Mouse (Mus musculus) macrophage (primary cell): ENCODE measurements at regions not wholly inside any gene's neighbourhood (a gene's known extent, or its start where the extent isn't known, plus 50 kb on each side); places are given as distances from the start of the nearest gene placed in this dataset.

Experiments used
- H3K27ac ChIP-seq: fragments of 350-480 bp; formaldehyde crosslinking; 2 replicates; pipeline ENCODE4 v1.9.0; 2021
- H3K36me3 ChIP-seq: fragments of 350-480 bp; formaldehyde crosslinking; 2 replicates; pipeline ENCODE4 v1.9.0; 2021; ENCODE audit errors: inconsistent target
- H3K4me3 ChIP-seq: fragments of 350-480 bp; formaldehyde crosslinking; 2 replicates; pipeline ENCODE4 v1.9.0; 2021; ENCODE audit errors: inconsistent target
- H3K79me2 ChIP-seq: fragments of 350-480 bp; formaldehyde crosslinking; 2 replicates; pipeline ENCODE4 v1.9.0; 2021; ENCODE audit errors: inconsistent target
- WGBS: methylation state at CpG from one replicate; pipeline ENCODE4 v1.1.7; 2026; ENCODE audit warnings: inconsistent platforms; ENCODE audit not compliant: missing documents; 5-methylcytosine and 5-hydroxymethylcytosine counted together

DNA sequence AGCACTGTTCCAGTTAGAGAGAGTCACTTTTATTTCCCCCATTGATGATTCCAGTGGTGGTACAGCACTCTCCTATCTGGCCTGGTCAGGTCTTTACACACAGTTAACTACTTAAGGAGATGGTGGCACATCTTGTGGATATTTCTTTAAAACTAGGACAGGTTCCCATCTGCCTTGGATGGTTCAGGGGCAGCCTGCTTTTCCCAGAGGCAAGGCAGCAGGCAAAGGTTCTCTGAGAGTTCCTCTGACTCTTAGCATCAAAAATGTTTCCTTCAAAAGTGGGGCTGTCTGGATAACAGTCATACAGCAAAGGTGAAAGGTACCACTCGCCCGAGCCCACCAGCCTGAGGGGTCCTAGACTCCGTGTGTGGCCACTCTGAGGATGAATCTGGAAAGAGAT is 178.3 kb upstream of the 1700012A03Rik start:
- WGBS: 92% methylated on average over 3 of the region's 3 CpGs

DNA sequence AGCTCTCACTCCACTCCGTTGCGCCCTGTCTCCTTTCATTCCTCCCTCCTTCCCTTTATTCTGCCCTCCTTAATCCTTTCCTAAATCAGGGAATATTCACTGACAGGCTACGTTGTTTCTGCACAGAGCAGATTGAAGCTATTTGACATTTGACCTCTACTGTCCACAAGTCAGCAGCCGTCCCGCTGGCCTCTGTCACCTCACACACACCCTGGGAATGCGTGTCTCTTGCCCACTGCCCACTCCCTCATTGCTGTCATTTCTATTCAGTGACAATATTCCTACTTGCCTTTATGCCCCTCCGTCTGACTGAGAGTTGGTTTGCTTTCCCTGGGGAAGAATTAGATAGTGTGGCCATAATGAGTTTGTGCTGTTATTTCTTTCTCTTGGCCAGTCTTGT is 188.1 kb upstream of the 1700012A03Rik start:
- no peak overlapping the region for H3K27ac ChIP-seq
- H3K4me3 ChIP-seq: no peak overlapping the region
- H3K36me3 ChIP-seq: no peaks in the 10 kb centered on the region
- no peaks in the 10 kb centered on the region for H3K79me2 ChIP-seq
- WGBS: 59% methylated on average over 7 of the region's 7 CpGs

More for the DNA sequence above, 178.3 kb upstream of the 1700012A03Rik start:
- H3K4me3 ChIP-seq: no peak overlapping the region
- no peaks in the 10 kb centered on the region for H3K79me2 ChIP-seq
- H3K36me3 ChIP-seq: no peaks in the 10 kb centered on the region
- H3K27ac ChIP-seq: no peak overlapping the region

DNA sequence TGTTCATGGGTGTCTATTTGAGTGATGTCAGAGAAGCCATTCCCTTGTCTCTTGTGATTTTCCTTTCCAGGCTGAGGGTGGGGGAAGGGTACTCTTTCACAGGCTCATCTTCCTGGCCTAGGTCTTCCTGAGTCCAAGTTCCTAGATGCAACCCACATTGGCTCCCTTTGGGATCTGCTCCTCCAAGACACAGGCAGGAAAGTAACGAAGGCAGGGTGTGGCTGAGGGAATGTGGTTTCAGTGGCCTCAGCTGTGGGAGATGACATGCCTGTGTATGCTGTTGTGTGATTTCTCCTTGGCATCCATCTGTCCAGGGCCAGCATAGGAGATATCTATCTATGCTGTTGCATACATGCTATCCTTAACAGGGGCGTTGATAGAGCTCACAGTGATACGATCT is 190.4 kb upstream of the 1700012A03Rik start:
- no peaks in the 10 kb centered on the region for H3K79me2 ChIP-seq
- H3K36me3 ChIP-seq: no peaks in the 10 kb centered on the region
- no peak overlapping the region for H3K27ac ChIP-seq
- WGBS: 95% methylated on average over 2 of the region's 3 CpGs
- no peak overlapping the region for H3K4me3 ChIP-seq

DNA sequence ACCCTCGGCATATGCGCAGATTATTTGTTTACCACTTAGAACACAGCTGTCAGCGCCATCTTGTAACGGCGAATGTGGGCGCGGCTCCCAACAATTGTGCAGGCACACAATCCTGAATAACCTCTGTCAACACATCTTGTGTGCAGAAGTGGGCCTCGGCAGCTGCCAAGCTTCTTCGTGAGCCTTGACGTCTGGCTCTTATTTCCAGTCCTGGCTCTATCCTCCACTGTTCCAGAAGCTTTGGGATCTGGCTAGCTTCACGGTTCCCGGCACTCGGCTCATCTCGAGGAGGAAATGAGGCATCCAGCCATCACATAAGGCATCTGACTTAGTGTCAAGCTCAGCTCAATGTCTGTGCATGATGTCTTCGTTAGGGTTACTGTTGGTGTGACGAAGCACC is 195.8 kb upstream of the 1700012A03Rik start:
- Histone ChIP-seq H3K27ac (no peak overlapping the region), H3K4me3 (no peak overlapping the region), H3K79me2 (no peaks in the 10 kb centered on the region), H3K36me3 (no peaks in the 10 kb centered on the region)
- 93% methylated on average over 13 of the region's 16 CpGs for WGBS

DNA sequence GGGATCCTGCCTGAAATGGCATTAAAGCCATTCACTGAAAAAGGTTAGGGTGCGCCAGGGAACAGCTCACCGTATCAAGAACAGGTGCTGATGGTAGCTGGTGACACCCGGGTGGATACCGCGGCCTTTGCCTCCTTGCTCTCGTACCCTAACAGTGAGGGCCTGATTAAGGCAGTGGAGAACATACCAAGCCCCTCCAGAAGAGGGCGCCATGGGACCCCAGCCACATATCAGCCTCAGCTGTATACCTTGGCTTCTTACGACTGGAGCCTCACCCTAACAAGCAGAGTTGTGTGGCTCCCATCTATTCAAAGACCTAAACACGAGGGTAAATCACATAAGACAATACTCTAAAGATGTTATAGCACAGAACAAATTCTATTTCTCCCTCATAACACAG is 203.7 kb upstream of the 1700012A03Rik start:
- Histone ChIP-seq H3K4me3 (no peak overlapping the region), H3K36me3 (no peaks in the 10 kb centered on the region), H3K79me2 (no peaks in the 10 kb centered on the region), H3K27ac (no peak overlapping the region)
- WGBS: 85% methylated on average over 9 of the region's 9 CpGs

DNA sequence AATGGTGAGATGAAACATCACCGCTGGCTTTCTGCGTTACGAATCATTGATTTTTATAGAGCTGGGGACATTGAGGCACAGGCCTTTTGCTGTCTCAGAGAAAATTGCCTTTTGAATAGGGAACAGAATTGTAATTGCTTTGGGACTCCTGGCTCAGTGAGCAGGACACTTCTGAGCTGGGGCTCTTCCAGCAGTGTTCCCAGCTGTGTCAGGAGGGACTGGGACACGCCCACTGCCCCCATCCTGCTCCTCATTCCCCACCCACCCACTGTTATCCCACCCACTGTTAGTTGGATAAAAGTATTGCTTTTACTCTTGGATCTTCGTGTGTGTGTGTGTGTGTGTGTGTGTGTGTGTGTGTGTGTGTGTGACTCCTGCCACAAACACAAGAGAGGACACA is 204.4 kb upstream of the 1700012A03Rik start:
- no peaks in the 10 kb centered on the region for H3K79me2 ChIP-seq
- no peaks in the 10 kb centered on the region for H3K36me3 ChIP-seq
- 81% methylated on average over 5 of the region's 5 CpGs for WGBS
- no peak overlapping the region for H3K27ac ChIP-seq
- H3K4me3 ChIP-seq: no peak overlapping the region

DNA sequence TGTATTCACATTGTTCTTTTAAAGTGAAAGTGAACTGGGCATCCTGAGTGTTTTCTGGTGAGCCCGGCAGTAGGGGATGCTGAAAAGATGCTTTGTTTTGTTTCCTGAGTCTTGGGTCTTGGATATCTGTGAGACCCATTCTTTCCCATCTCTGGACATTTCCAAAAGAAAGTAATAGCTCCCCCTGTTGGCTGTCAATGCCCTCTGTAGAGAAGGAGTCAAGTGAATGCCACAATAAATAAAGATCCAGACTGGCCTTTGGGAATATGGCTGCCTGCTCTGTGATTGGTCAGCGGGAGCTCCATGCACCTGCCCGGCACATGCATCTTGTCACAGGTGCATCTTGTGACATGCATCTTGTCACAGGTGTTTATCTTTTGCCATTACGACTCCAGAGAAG is 209.4 kb upstream of the 1700012A03Rik start:
- 92% methylated on average over 4 of the region's 4 CpGs for WGBS

DNA sequence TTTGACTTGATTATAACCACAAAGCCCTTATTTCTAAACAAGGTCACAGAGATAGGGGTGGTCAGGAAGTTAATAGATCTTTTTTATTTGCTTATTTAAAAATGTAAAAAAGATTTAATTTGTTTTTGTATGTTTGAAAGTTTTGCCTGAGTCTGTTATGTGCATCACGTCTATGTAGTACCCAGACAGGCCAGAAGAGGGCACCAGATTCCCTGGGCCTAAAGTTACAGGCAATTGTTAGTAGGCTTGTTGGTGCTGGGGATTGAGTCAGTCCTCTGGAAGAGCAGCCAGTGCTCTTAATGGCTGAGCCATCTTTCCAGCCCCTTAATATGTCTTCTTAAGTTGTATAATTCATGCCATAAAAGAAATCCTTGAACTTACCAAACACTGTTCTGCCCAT is 211.5 kb upstream of the 1700012A03Rik start:
- H3K36me3 ChIP-seq: no peaks in the 10 kb centered on the region
- no peak overlapping the region for H3K4me3 ChIP-seq
- H3K27ac ChIP-seq: no peak overlapping the region
- WGBS: 77% methylated on average over 1 of the region's 1 CpGs
- H3K79me2 ChIP-seq: no peaks in the 10 kb centered on the region

More for the DNA sequence above, 209.4 kb upstream of the 1700012A03Rik start:
- no peaks in the 10 kb centered on the region for H3K79me2 ChIP-seq
- H3K27ac ChIP-seq: no peak overlapping the region
- no peak overlapping the region for H3K4me3 ChIP-seq
- no peaks in the 10 kb centered on the region for H3K36me3 ChIP-seq

DNA sequence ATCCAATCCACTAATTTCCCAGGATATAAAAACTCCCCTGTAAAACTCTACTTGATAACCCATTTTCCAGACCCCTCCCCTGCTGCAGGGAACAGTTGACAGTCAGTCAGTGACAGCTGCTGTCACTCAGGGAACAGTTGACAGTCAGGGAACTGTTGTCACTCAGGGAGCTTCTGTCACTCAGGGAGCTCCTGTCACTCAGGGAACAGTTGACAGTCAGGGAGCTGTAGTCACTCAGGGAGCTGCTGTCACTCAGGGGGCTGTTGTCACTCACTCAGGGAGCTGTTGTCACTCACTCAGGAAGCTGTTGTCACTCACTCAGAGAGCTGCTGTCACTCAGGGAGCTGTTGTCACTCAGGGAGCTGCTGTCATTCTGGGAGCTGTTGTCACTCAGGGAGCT is 214.3 kb upstream of the 1700012A03Rik start:
- Histone ChIP-seq H3K79me2 (no peaks in the 10 kb centered on the region), H3K36me3 (no peaks in the 10 kb centered on the region), H3K27ac (no peak overlapping the region), H3K4me3 (no peak overlapping the region)

DNA sequence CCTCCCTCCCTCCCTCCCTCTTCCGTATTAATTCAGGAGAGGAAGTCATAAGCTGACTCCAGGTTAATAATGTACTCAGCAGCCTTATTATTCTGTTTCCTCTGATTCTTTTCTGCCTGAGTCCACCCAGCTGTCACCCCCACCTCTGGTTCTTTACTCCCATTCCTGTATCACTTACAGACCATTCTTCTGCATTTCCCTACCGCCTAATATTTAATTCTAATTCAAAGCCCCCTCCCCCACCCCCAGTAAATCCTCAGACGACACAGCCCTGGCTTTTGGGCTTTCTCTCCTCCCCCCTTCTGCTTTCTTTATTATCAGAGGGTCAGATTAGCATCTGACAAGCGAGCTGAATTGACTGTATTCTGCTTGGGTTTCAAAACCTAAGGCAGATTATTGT is 215.5 kb upstream of the 1700012A03Rik start:
- WGBS: 8% methylated on average over 3 of the region's 4 CpGs
- H3K4me3 ChIP-seq: no peak overlapping the region
- H3K27ac ChIP-seq: no peak overlapping the region
- H3K36me3 ChIP-seq: no peaks in the 10 kb centered on the region
- H3K79me2 ChIP-seq: no peaks in the 10 kb centered on the region

DNA sequence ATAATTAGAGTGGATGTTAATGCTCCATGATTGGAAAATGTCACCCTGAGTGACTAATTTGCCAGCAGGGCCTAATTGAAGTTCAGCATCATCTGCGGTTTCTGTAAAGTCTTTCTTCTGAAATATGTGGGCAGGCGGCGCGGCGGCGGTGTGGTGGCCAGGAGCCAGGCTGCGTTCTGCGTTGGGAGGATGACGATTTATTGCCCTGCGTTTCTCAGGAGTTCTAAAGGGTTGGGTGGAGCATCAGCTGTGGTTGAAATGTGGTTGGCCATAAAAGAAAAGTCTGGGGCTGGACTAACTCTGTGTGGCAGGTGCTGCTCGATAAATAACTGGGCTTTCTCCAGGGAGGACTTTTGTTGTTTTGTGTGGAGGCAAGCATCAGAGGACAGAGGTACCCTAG is 219.4 kb upstream of the 1700012A03Rik start:
- no peak overlapping the region for H3K4me3 ChIP-seq
- no peaks in the 10 kb centered on the region for H3K36me3 ChIP-seq
- H3K79me2 ChIP-seq: no peaks in the 10 kb centered on the region
- no peak overlapping the region for H3K27ac ChIP-seq
- 47% methylated on average over 11 of the region's 11 CpGs for WGBS

DNA sequence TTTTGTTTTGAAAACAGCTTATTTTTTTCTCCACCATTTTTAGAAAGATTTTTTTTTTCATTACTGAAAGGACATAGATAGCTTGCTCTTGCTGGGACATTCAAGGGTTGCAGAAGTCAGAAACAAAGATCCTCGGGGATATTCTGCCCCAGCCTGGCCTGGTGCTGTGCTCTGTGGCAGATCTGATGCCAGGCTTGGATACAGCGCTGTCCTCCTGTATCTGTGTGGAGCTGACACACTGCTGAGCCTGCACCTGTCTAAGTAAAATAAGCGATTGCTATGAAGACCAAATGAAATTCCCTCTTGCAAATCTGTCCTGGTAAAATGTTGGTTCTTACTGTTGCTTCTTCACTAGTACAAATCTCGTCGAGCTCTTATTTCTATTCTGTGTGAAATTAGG is 226.4 kb upstream of the 1700012A03Rik start:
- Histone ChIP-seq H3K27ac (no peak overlapping the region), H3K79me2 (no peaks in the 10 kb centered on the region), H3K36me3 (no peaks in the 10 kb centered on the region), H3K4me3 (no peak overlapping the region)
- WGBS: 90% methylated on average over 5 of the region's 5 CpGs

DNA sequence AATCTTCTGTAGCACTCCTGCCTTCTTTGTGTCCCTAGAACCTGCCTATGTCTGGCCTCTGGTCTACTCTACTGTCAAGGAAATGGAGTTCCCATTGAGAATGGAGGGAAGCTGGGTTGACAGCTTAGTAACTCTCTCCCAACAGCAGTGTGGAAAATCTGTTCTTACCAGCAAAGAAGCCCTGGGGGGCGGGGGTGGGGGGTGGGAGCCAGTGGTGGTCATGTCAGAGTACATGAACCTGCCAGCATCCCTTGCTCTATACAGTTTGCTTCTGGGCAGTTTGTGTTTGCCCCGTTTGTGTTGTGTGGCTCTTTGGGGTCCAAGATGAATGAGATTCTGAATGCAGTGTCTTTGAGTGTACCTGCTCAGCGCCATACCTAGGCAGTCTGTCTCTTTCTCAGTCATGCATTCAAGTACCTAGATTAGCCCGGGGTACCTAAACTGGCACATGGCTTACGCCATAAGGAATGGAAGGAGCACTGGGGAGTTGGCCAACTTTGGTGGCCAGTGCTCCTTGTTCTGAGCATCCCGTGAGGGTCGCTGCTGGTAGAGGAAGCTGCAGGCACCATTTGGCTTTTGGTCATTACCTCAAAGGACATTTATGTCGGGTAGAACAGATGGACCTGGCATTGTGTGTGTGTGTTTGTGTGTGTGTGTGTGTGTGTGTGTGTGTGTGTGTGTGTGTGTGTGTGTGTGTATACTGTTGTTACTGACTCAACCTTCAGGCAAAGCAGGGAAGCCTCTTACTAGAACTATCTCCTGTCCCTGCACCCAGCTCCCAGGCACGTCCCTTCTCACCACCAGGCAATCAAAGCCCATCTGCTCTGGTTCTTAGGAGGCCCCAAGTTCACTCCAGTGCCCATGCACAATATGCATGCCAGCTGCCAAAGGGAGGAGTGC is 227.6 kb upstream of the 1700012A03Rik start:
- Histone ChIP-seq H3K4me3 (no peak overlapping the region), H3K36me3 (no peaks in the 10 kb centered on the region), H3K27ac (no peak overlapping the region), H3K79me2 (no peaks in the 10 kb centered on the region)
- WGBS: 82% methylated on average over 9 of the region's 9 CpGs

DNA sequence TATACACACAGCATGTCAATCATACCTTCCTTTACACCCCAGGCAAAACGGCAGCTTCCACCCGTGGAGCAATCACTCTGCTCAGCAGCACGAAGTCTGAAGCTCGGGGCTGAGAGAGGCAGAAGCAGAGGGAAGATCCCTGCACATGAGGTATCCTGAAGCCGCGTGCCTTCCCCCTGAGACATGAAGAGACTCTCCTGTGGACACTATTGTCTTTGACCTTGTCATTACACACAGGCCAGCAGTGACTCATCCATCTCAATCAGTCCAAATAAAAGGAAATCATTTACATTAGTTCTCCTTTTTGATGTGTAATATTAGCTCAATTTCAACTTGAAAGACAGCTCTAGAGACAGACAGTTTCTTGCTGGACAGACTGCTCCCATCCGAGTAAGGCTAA is 228.4 kb upstream of the 1700012A03Rik start:
- WGBS: 46% methylated on average over 7 of the region's 7 CpGs
- no peak overlapping the region for H3K4me3 ChIP-seq
- H3K27ac ChIP-seq: no peak overlapping the region
- H3K79me2 ChIP-seq: no peaks in the 10 kb centered on the region
- no peaks in the 10 kb centered on the region for H3K36me3 ChIP-seq

DNA sequence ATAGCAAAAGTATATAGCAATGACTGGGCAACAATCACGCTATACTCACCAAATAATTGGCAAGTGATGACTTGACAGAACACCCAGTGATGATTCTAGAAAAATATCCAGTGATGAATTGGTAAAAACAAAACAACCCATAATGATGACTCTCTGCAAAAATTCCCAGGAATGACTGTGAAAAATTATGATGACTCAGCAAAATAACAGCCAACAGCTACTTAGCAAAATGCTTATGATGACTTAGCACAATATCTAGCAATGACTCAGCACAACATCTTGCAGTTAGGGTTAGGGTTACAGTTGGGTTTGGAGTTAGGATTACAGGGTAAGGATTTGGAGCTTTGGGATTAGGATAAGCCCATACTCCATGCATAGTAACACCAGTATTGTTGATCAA is 232.4 kb upstream of the 1700012A03Rik start:
- no peaks in the 10 kb centered on the region for H3K79me2 ChIP-seq
- H3K4me3 ChIP-seq: no peak overlapping the region
- 100% methylated on average over 1 of the region's 1 CpGs for WGBS
- no peak overlapping the region for H3K27ac ChIP-seq
- H3K36me3 ChIP-seq: no peaks in the 10 kb centered on the region

DNA sequence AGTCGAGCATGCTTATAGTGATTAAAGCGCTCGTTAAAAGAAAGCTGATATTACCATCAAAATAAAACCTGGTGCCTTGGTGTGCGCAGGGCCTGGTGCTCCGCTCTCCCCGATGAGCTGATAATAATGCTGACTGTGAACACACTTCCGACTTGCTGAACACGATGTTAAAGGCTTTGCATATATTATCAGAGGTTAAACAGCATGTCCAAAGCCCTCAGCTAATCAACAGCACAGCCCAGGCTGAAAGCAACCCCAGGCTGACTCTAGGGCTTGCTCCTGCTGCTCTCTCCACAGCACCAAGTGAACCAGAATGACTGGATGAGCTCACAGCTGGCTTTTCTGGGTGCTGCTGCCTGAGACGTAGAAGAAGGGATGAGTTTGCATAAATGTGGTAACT is 238.2 kb upstream of the 1700012A03Rik start:
- H3K4me3 ChIP-seq: no peak overlapping the region
- WGBS: 75% methylated on average over 9 of the region's 9 CpGs
- H3K79me2 ChIP-seq: no peaks in the 10 kb centered on the region

More for the DNA sequence above, 238.2 kb upstream of the 1700012A03Rik start:
- H3K27ac ChIP-seq: no peak overlapping the region
- H3K36me3 ChIP-seq: no peaks in the 10 kb centered on the region
